Mouse (Mus musculus): ENCODE data around the gene Dpp7. TPM values are rescaled to one million over a fixed set of nuclear protein-coding genes. Genes with fewer than 3 reads are reported as not detected.

Dpp7 gene
- polyA plus RNA-seq, 1 experiment from 2014 or later: 18.7 TPM

Other genes with a start within 250 kb of the Dpp7 start
- 7.9 and 10.3 TPM in 2 replicates for gene Nrarp, start 175.6 kb downstream of the Dpp7 start, polyA plus RNA-seq (2016; fragmentation: Nextera tagmentation; extraction: Ambion mirVana)
- 3.2 TPM in 2 replicates for gene Tor4a, start 159.5 kb downstream of the Dpp7 start, polyA plus RNA-seq (2016; fragmentation: Nextera tagmentation; extraction: Ambion mirVana)
- 129 and 137 TPM in 2 replicates for gene Nelfb, start 144.9 kb downstream of the Dpp7 start, polyA plus RNA-seq (2016; fragmentation: Nextera tagmentation; extraction: Ambion mirVana)
- gene Stpg3, start 141.7 kb downstream of the Dpp7 start, polyA plus RNA-seq (2016; fragmentation: Nextera tagmentation; extraction: Ambion mirVana): 0.14 TPM in 1 of 2 replicates, not detected in the other
- 1.0 TPM in 1 of 2 replicates, not detected in the other for gene Fam166a, start 137.6 kb downstream of the Dpp7 start, polyA plus RNA-seq (2016; fragmentation: Nextera tagmentation; extraction: Ambion mirVana)
- gene Tubb4b, start 131.7 kb downstream of the Dpp7 start, polyA plus RNA-seq (2016; fragmentation: Nextera tagmentation; extraction: Ambion mirVana): 597 and 608 TPM in 2 replicates
- not detected in 2 replicates for gene Slc34a3, start 122.0 kb downstream of the Dpp7 start, polyA plus RNA-seq (2016; fragmentation: Nextera tagmentation; extraction: Ambion mirVana)
- not detected in 2 replicates for gene Rnf224, start 119.6 kb downstream of the Dpp7 start, polyA plus RNA-seq (2016; fragmentation: Nextera tagmentation; extraction: Ambion mirVana)
- gene Rnf208, start 114.1 kb downstream of the Dpp7 start, polyA plus RNA-seq (2016; fragmentation: Nextera tagmentation; extraction: Ambion mirVana): 3.8 and 5.7 TPM in 2 replicates
- 0.25 TPM in 1 of 2 replicates, not detected in the other for gene Cysrt1, start 113.9 kb downstream of the Dpp7 start, polyA plus RNA-seq (2016; fragmentation: Nextera tagmentation; extraction: Ambion mirVana)
- 6.5 and 7.8 TPM in 2 replicates for gene AL732309.1, start 109.5 kb downstream of the Dpp7 start, polyA plus RNA-seq (2016; fragmentation: Nextera tagmentation; extraction: Ambion mirVana)
- gene Tmem203, start 100.9 kb downstream of the Dpp7 start, polyA plus RNA-seq (2016; fragmentation: Nextera tagmentation; extraction: Ambion mirVana): 14.5 and 18.4 TPM in 2 replicates
- gene Tprn, start 93.7 kb downstream of the Dpp7 start, polyA plus RNA-seq (2016; fragmentation: Nextera tagmentation; extraction: Ambion mirVana): 8.7 and 9.7 TPM in 2 replicates
- 235 and 243 TPM in 2 replicates for gene Ssna1, start 83.9 kb downstream of the Dpp7 start, polyA plus RNA-seq (2016; fragmentation: Nextera tagmentation; extraction: Ambion mirVana)
- 138 and 153 TPM in 2 replicates for gene Anapc2, start 83.9 kb downstream of the Dpp7 start, polyA plus RNA-seq (2016; fragmentation: Nextera tagmentation; extraction: Ambion mirVana)
- not detected in 2 replicates for gene Tmem210, start 68.2 kb downstream of the Dpp7 start, polyA plus RNA-seq (2016; fragmentation: Nextera tagmentation; extraction: Ambion mirVana)
- not detected in 2 replicates for gene Lrrc26, start 66.4 kb downstream of the Dpp7 start, polyA plus RNA-seq (2016; fragmentation: Nextera tagmentation; extraction: Ambion mirVana)
- 0.30 and 0.46 TPM in 2 replicates for gene Grin1, start 37.2 kb downstream of the Dpp7 start, polyA plus RNA-seq (2016; fragmentation: Nextera tagmentation; extraction: Ambion mirVana)
- gene Man1b1, start 24.0 kb downstream of the Dpp7 start, polyA plus RNA-seq (2016; fragmentation: Nextera tagmentation; extraction: Ambion mirVana): 42.6 and 54.6 TPM in 2 replicates
- gene Uap1l1, start 9.3 kb upstream of the Dpp7 start, polyA plus RNA-seq (2016; fragmentation: Nextera tagmentation; extraction: Ambion mirVana): 8.1 and 9.0 TPM in 2 replicates
- 88.3 and 88.7 TPM in 2 replicates for gene Sapcd2, start 16.0 kb upstream of the Dpp7 start, polyA plus RNA-seq (2016; fragmentation: Nextera tagmentation; extraction: Ambion mirVana)
- gene Entpd2, start 39.5 kb upstream of the Dpp7 start, polyA plus RNA-seq (2016; fragmentation: Nextera tagmentation; extraction: Ambion mirVana): 0.19 TPM in 1 of 2 replicates, not detected in the other
- 5.7 and 8.1 TPM in 2 replicates for gene Npdc1, start 43.0 kb upstream of the Dpp7 start, polyA plus RNA-seq (2016; fragmentation: Nextera tagmentation; extraction: Ambion mirVana)
- not detected in 2 replicates for gene Fut7, start 66.9 kb upstream of the Dpp7 start, polyA plus RNA-seq (2016; fragmentation: Nextera tagmentation; extraction: Ambion mirVana)
- gene Abca2, start 72.3 kb upstream of the Dpp7 start, polyA plus RNA-seq (2016; fragmentation: Nextera tagmentation; extraction: Ambion mirVana): 2.8 and 4.4 TPM in 2 replicates
- gene Clic3, start 100.5 kb upstream of the Dpp7 start, polyA plus RNA-seq (2016; fragmentation: Nextera tagmentation; extraction: Ambion mirVana): 0.30 and 1.1 TPM in 2 replicates
- 10.0 and 14.6 TPM in 2 replicates for gene Paxx, start 104.7 kb upstream of the Dpp7 start, polyA plus RNA-seq (2016; fragmentation: Nextera tagmentation; extraction: Ambion mirVana)
- gene Ptgds, start 113.7 kb upstream of the Dpp7 start, polyA plus RNA-seq (2016; fragmentation: Nextera tagmentation; extraction: Ambion mirVana): not detected in 2 replicates
- gene Lcn12, start 137.6 kb upstream of the Dpp7 start, polyA plus RNA-seq (2016; fragmentation: Nextera tagmentation; extraction: Ambion mirVana): not detected in 2 replicates
- gene Fbxw5, start 144.4 kb upstream of the Dpp7 start, polyA plus RNA-seq (2016; fragmentation: Nextera tagmentation; extraction: Ambion mirVana): 83.6 and 94.6 TPM in 2 replicates
- 6.1 and 7.0 TPM in 2 replicates for gene C8g, start 145.4 kb upstream of the Dpp7 start, polyA plus RNA-seq (2016; fragmentation: Nextera tagmentation; extraction: Ambion mirVana)
- 46.1 and 46.2 TPM in 2 replicates for gene Traf2, start 190.6 kb upstream of the Dpp7 start, polyA plus RNA-seq (2016; fragmentation: Nextera tagmentation; extraction: Ambion mirVana)
- gene Edf1, start 201.5 kb upstream of the Dpp7 start, polyA plus RNA-seq (2016; fragmentation: Nextera tagmentation; extraction: Ambion mirVana): 307 and 320 TPM in 2 replicates
- 2.3 and 8.2 TPM in 2 replicates for gene Mamdc4, start 218.5 kb upstream of the Dpp7 start, polyA plus RNA-seq (2016; fragmentation: Nextera tagmentation; extraction: Ambion mirVana)
- gene Phpt1, start 218.9 kb upstream of the Dpp7 start, polyA plus RNA-seq (2016; fragmentation: Nextera tagmentation; extraction: Ambion mirVana): 157 and 161 TPM in 2 replicates
- 0.06 and 0.08 TPM in 2 replicates for gene Ajm1, start 225.4 kb upstream of the Dpp7 start, polyA plus RNA-seq (2016; fragmentation: Nextera tagmentation; extraction: Ambion mirVana)

All from limb, embryonic 10.5 days (tissue).